Mouse (Mus musculus): ENCODE results near the gene Gatad2b.

DNA sequence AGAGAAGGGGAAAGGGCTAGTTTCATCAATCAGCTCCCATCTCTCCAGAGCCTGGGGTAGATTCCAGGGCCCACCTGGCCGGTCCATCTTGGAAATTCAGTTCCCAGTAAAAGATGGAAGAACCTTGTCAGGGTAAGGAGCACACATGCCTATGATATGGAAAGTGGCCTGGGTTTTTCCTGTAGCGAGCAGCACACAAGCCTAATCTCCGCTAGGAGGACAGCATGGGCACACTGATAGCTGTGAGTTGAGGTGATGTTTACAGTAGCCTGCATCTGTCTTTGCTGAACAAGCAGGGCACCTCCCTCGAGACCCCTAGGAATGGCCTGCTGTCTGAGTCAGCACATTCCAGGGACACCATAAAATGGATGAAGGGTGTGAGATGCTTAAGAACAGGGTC, 111.6 kb downstream of the Gatad2b start:
- no peak for TF ChIP-seq CTCF (conservative IDR thresholded peaks at IDR 0.05; ENCODE audit: insufficient read depth, insufficient read length, low read depth, low read length)
- no peak for TF ChIP-seq POLR2A (IDR thresholded peaks at IDR 0.05; ENCODE audit: low read depth, low read length)

All from kidney, adult 2 months (tissue).